1 mouse cellular context compared by ENCODE assay signal in the genomic region with DNA sequence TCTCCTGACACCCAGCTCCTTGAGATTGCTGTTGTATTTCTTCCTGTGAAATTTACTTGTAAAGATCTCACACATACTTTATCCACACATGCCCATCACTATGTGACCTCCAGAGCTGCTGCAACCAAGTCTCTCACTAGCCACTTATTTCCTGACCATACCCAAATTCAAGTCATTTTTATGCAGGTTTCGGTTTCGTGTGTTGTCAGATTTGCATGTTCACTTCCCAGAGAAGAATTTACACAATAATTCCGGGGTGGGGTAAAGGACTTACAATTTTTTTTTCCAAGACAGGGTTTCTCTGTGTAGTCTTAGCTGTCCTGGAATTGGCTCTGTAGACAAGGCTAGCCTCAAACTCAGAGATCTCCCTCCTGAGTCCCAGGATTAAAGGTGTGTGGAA.
A peak's percentile ranks its signal among the peaks of the same experiment; 100 is the strongest.
TF ChIP-seq lines count a peak whose summit lies in the region.

No protein-coding gene starts in this region.

TF ChIP-seq in CH12.LX, 34 proteins besides CTCF, POLR2A, EP300 and RAD21 (continued from another document):
- peak; percentile 91 for TF ChIP-seq IRF4 (IDR thresholded peaks at IDR 0.05; ENCODE audit: low read depth, low read length)
- TF ChIP-seq MXI1 (IDR thresholded peaks at IDR 0.05; ENCODE audit: low read depth, low read length), result no peak
- TF ChIP-seq TBP (conservative IDR thresholded peaks at IDR 0.05; ENCODE audit: low read depth, low read length), result no peak
- TF ChIP-seq PAX5 (IDR thresholded peaks at IDR 0.05; ENCODE audit: low read length), result no peak
- no peak for TF ChIP-seq CHD1 (IDR thresholded peaks at IDR 0.05; ENCODE audit: low read depth, low read length)
- no peak for TF ChIP-seq KAT2A (IDR thresholded peaks at IDR 0.05; ENCODE audit: insufficient replicate concordance, low read length)
- no peak for TF ChIP-seq SIN3A (IDR thresholded peaks at IDR 0.05; ENCODE audit: low read length)
- 0 out of 2 replicates have a peak, but pooled peaks have one; percentile 27 for TF ChIP-seq MEF2A (IDR thresholded peaks at IDR 0.05; ENCODE audit: borderline replicate concordance, low read depth, low read length)
- peak; percentile 74 for TF ChIP-seq ETS1 (conservative IDR thresholded peaks at IDR 0.05; ENCODE audit: low read depth, low read length)
- TF ChIP-seq MAX (IDR thresholded peaks at IDR 0.05; ENCODE audit: low read length), result no peak
- no peak for TF ChIP-seq ZMIZ1 (IDR thresholded peaks at IDR 0.05; ENCODE audit: low read depth, low read length)
- no peak for TF ChIP-seq NRF1 (IDR thresholded peaks at IDR 0.05; ENCODE audit: low read depth, low read length)
- TF ChIP-seq ELF1 (IDR thresholded peaks at IDR 0.05; ENCODE audit: low read depth, low read length), result peak; percentile 40; the same call in 1 of the 2 replicates
- peak; percentile 44 for TF ChIP-seq JUN (IDR thresholded peaks at IDR 0.05; ENCODE audit: insufficient read depth, low read depth, low read length)
- peak; percentile 59; the same call in 1 of the 2 replicates for TF ChIP-seq MAFK (IDR thresholded peaks at IDR 0.05; ENCODE audit: insufficient replicate concordance, low read length)
- TF ChIP-seq USF2 (conservative IDR thresholded peaks at IDR 0.05; ENCODE audit: low read depth, low read length), result no peak
- no peak for TF ChIP-seq ZC3H11A (IDR thresholded peaks at IDR 0.05; ENCODE audit: low read depth, low read length)
- TF ChIP-seq RCOR1 (conservative IDR thresholded peaks at IDR 0.05; ENCODE audit: low read depth, low read length), result no peak
- no peak for TF ChIP-seq SMC3 (IDR thresholded peaks at IDR 0.05; ENCODE audit: low read depth, low read length)
- TF ChIP-seq MYC (IDR thresholded peaks at IDR 0.05; ENCODE audit: low read depth, low read length), result no peak
- TF ChIP-seq E2F4 (IDR thresholded peaks at IDR 0.05; ENCODE audit: insufficient replicate concordance, low read depth, low read length), result no peak
- TF ChIP-seq JUND (conservative IDR thresholded peaks at IDR 0.05; ENCODE audit: low read depth, low read length), result no peak
- no peak for TF ChIP-seq HCFC1 (IDR thresholded peaks at IDR 0.05; ENCODE audit: low read depth, low read length)
- no peak for TF ChIP-seq NELFE (IDR thresholded peaks at IDR 0.05; ENCODE audit: low read depth, low read length)
- peak; percentile 84 for TF ChIP-seq BHLHE40 (IDR thresholded peaks at IDR 0.05; ENCODE audit: low read depth, low read length)
- no peak for TF ChIP-seq CHD2 (IDR thresholded peaks at IDR 0.05; ENCODE audit: low read length)
- TF ChIP-seq TCF12 (IDR thresholded peaks at IDR 0.05; ENCODE audit: low read depth, low read length), result no peak
- TF ChIP-seq ZKSCAN1 (IDR thresholded peaks at IDR 0.05; ENCODE audit: borderline replicate concordance, low read depth, low read length), result no peak
- TF ChIP-seq USF1 (IDR thresholded peaks at IDR 0.05; ENCODE audit: low read depth, low read length), result no peak
